Mouse (Mus musculus): ENCODE results near the gene Sap30bp. TPM values are rescaled to one million over a fixed set of nuclear protein-coding genes. Genes with fewer than 3 reads are reported as not detected.

Gene Sap30bp
- total RNA-seq, 2 experiments from 2014 or later: 20.6 to 23.8 TPM

GRCm38 (mm10) chr11:115997047-115997446 lies 64.0 kb downstream of the Sap30bp start:
- DNase-seq: no peak
- intact Hi-C loops (cut with DNase I): no loop called here

- intact Hi-C loops (cut with DNase I): no loop called here
- no peak for DNase-seq
Observed at GRCm38 (mm10) chr11:115997662-115998061, 64.6 kb downstream of the Sap30bp start.

GRCm38 (mm10) chr11:115999027-115999426 lies 65.9 kb downstream of the Sap30bp start:
- no peak for DNase-seq
- intact Hi-C loops (cut with DNase I): loop anchor here (1.0 kb wide), 1 partner anchor 59 kb away; no protein-coding TSS in a partner anchor

- peak; percentile 76 to 85 for DNase-seq
- intact Hi-C loops (cut with DNase I): loop anchor here (1.0 kb wide), 1 partner anchor 59 kb away; no protein-coding TSS in a partner anchor
Observed at GRCm38 (mm10) chr11:115999538-116000143, 66.6 kb downstream of the Sap30bp start.

GRCm38 (mm10) chr11:116000607-116001006 lies 67.5 kb downstream of the Sap30bp start:
- no peak for DNase-seq
- intact Hi-C loops (cut with DNase I): no loop called here

GRCm38 (mm10) chr11:116001725-116002124 lies 68.6 kb downstream of the Sap30bp start:
- DNase-seq: no peak
- intact Hi-C loops (cut with DNase I): no loop called here

- intact Hi-C loops (cut with DNase I): no loop called here
- DNase-seq: no peak
Observed at GRCm38 (mm10) chr11:116002894-116003293, 69.8 kb downstream of the Sap30bp start.

- intact Hi-C loops (cut with DNase I): no loop called here
- DNase-seq: no peak
Observed at GRCm38 (mm10) chr11:116004186-116004823, 71.2 kb downstream of the Sap30bp start.

- intact Hi-C loops (cut with DNase I): no loop called here
- peak; percentile 89 to 90 for DNase-seq
Observed at GRCm38 (mm10) chr11:116004840-116005700, 72.0 kb downstream of the Sap30bp start.

- DNase-seq: no peak
- intact Hi-C loops (cut with DNase I): no loop called here
Observed at GRCm38 (mm10) chr11:116005701-116006419, 72.8 kb downstream of the Sap30bp start.

GRCm38 (mm10) chr11:116007095-116007850 lies 74.2 kb downstream of the Sap30bp start:
- intact Hi-C loops (cut with DNase I): no loop called here
- no peak for DNase-seq

- intact Hi-C loops (cut with DNase I): no loop called here
- no peak for DNase-seq
Observed at GRCm38 (mm10) chr11:116008411-116008810, 75.3 kb downstream of the Sap30bp start.

GRCm38 (mm10) chr11:116008832-116009375 lies 75.8 kb downstream of the Sap30bp start:
- intact Hi-C loops (cut with DNase I): no loop called here
- no peak for DNase-seq

- DNase-seq: no peak
- intact Hi-C loops (cut with DNase I): no loop called here
Observed at GRCm38 (mm10) chr11:116009661-116010060, 76.6 kb downstream of the Sap30bp start.

GRCm38 (mm10) chr11:116010146-116010545 lies 77.1 kb downstream of the Sap30bp start:
- intact Hi-C loops (cut with DNase I): no loop called here
- no peak for DNase-seq

GRCm38 (mm10) chr11:116010948-116011347 lies 77.9 kb downstream of the Sap30bp start:
- DNase-seq: no peak
- intact Hi-C loops (cut with DNase I): no loop called here

GRCm38 (mm10) chr11:116011529-116012261 lies 78.6 kb downstream of the Sap30bp start:
- intact Hi-C loops (cut with DNase I): no loop called here

GRCm38 (mm10) chr11:116012262-116012947 lies 79.3 kb downstream of the Sap30bp start, which contains the start of gene Galk1:
Gene Galk1 (minus strand): TSS chr11:116012719.
- intact Hi-C loops (cut with DNase I): no loop called here
- DNase-seq: peak; percentile 91 to 92

More at GRCm38 (mm10) chr11:116011529-116012261, 78.6 kb downstream of the Sap30bp start:
- no peak for DNase-seq
